Mouse (Mus musculus) R1 (cell line): ENCODE measurements at regions not wholly inside any gene's neighbourhood (a gene's known extent, or its start where the extent isn't known, plus 50 kb on each side); places are given as distances from the start of the nearest gene placed in this dataset.
A peak's percentile ranks its signal among the peaks of the same experiment; 100 is the strongest.

Experiments used
- DNase-seq: peaks from one replicate; pipeline ENCODE4 v3.0.0-alpha.2; 2018; ENCODE audit warnings: low read depth, low spot score

- DNase-seq = peak; percentile 2
These were observed 729.7 kb upstream of the Large1 start for GRCm38 (mm10) chr8:74082866-74083618.

GRCm38 (mm10) chr8:74073865-74074264 lies 720.5 kb upstream of the Large1 start:
- no peak for DNase-seq

GRCm38 (mm10) chr8:74071484-74071883 lies 718.1 kb upstream of the Large1 start:
- DNase-seq = no peak
